Mouse (Mus musculus) T-cell, adult 2 months (primary cell): ENCODE results near the gene Fam174b.

ENCODE experiments used
- DNase-seq: peaks from one replicate; pipeline ENCODE4 v3.0.0; 2022; ENCODE audit warnings: low spot score

The Fam174b gene

DNA sequence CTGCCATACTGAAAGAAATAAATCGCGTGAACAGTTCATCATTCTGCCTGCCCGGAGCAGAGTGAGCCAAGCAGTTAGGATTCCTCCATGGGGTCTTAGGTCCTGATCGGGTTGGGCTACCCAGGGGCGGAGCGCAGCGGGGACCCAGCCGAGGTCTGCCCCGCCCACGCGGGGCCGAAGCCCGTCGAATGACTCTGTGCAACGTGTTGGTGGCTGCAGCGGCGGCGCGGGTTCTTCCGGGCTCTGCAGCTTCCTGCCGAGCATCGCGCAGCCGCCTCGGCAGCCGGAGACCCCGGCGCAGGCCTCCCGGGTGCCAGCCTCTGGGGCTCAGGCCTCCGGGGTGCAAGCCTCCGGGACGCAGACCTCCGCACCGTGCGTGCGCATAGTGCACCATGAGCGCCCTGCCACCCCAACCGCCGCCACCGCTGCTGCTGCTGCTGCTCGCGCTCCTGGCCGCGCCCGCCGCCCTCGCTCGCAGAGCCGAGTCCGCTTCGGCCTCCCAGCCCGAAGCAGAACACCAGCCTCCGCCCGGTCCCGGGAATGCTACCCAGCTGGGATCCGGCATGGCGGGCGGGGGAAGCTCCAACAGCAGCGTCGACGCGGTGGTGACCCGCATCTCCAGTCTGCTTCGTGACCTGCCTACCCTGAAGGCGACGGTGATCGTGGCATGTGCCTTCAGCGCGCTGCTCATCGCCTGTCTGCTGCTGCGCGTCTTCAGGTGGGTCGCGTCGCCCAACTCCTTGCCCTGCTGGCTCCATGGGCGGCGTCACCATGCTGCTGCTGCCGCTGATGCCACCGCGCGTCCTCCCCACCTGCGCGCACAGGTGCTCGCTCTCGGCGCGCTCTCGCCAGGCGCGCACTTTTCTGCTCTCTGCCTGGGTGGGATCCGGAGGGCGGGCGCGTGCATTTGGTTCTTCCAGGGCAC is at the start of gene Fam174b:
Gene Fam174b, plus strand, starts transcription at position 192 of the 925 bp plus-strand sequence.
- peak; percentile 52 for DNase-seq

DNA sequence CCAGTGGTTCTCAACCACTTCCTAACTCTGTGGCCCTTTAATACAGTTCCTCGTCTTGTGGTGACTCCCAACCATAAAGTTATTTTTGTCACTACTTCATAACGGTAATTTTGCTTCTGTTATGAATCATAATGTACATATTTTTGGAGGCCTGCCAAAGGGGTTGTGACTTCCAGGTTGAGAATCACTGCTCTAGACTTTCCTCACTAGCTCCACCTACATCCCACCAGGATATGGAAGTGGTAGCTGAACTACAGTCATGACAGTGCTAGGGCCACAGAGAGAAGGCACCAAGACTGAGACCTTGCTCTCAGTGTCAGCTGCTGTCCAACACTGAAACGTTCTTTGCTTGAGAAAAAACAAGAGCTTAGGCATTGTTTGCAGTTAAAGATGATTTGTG is 43.0 kb upstream of the Fam174b start:
- no peak for DNase-seq

- peak; percentile 33 for DNase-seq
These were observed 35.8 kb upstream of the Fam174b start for GRCm38 (mm10) chr7:73704305-73704704.

- DNase-seq = no peak
These were observed 26.6 kb upstream of the Fam174b start for GRCm38 (mm10) chr7:73713506-73713905.

GRCm38 (mm10) chr7:73715928-73716749 is 24.0 kb upstream of the Fam174b start:
- no peak for DNase-seq

DNA sequence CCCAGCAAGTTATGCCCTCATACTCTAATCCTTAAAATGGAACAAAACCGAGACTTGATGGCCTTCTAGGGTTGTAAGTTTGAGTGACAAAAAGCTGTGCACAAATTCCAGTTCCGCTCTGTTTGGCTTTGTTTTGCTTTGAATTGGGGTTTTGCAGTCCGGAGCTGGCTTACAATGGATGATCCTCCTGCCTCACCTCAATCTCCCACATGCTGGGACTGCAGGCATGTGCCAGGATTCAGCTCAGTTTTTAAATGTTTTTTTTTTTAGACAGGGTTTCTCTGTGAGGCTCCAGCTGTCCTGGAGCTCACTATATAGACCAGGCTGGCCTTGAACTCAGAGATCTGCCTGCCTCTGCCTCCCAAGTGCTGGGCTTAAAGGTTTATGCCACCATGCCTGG is 23.3 kb upstream of the Fam174b start:
- DNase-seq = no peak

DNA sequence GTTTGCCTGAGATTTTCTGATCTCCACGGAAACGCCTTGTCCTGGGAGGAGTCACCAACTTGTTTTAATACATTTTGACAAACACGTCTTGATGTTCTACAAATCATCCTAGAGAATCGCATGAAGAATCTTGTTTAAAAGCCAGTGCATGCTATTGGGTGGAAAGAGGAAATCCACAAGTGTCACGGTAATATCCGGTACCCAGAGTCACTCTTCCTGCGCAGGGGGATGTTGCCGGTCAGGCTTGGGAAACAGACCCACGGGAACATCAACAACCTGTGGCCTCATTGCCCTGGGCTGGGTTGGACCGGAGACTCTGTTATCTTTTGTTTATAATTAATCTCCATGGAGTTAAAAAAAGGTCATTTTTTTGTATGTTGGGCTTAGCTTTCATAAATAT is 22.1 kb upstream of the Fam174b start:
- no peak for DNase-seq

GRCm38 (mm10) chr7:73718497-73719007 is 21.6 kb upstream of the Fam174b start:
- DNase-seq = no peak

DNA sequence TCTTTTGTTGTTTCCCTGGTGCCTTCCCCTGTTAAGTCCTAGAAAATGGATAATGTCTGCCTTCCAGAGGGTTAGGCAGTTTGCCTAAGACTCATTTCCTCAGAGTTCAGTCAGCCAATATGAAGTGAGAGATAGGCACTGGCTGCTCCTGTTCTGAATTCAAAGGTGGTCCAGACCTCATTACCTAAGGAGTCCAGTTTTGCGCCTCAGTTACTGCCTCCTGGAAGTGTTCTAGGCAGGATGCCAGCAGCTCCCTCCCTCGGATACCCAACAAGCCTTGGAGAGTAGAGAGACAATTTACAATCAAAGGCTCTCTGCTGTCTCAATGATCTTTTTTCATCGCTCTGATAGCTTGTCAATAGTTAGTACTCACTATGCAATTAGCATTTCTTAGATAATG is 19.1 kb upstream of the Fam174b start:
- no peak for DNase-seq

GRCm38 (mm10) chr7:73721764-73722163 is 18.3 kb upstream of the Fam174b start:
- no peak for DNase-seq

- DNase-seq = no peak
These were observed 10.2 kb upstream of the Fam174b start for GRCm38 (mm10) chr7:73729913-73730312.

- DNase-seq = no peak
These were observed 9.6 kb upstream of the Fam174b start for GRCm38 (mm10) chr7:73730430-73731022.

- no peak for DNase-seq
These were observed 4.1 kb upstream of the Fam174b start for GRCm38 (mm10) chr7:73736046-73736445.

DNA sequence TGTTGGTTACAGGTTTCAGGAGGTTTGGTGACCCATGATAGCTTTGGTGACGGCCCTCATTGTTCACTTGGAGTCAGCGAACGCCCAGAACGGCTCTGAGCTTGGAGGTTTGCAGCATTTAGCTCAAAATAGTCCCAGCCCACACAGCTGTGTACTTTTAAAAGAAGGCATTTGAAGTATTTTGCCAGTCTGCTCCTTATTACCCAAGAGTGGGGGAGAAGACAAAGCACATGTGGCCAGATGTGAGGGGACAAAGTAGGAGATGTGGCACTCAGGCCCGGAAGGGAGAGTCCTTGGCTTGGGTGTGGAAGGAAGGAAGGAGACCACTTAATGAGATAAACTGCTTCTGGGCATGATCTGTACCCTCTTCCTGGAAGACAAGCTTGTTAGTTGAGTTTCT is 1.3 kb downstream of the Fam174b start:
- DNase-seq = no peak

DNA sequence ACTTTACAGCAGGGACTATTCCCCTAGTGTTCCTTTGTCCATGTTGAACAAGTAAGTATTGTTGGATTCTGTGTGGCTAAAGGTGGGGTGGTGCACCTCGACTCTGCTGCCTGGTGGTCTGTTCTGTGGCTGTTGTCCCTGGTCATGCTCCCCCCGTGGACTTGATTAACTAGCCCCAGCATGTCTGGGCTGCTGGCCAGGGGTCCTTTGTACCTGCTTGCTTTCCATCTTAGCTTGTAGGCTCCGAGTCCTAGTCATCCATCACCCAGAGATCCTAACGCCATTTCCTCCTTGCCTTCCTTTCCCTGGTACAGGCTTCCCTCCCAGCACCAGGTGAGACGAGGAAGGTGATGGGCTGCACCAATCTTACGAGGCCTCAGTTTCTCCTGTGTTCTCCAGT is 1.7 kb downstream of the Fam174b start:
- no peak for DNase-seq

DNA sequence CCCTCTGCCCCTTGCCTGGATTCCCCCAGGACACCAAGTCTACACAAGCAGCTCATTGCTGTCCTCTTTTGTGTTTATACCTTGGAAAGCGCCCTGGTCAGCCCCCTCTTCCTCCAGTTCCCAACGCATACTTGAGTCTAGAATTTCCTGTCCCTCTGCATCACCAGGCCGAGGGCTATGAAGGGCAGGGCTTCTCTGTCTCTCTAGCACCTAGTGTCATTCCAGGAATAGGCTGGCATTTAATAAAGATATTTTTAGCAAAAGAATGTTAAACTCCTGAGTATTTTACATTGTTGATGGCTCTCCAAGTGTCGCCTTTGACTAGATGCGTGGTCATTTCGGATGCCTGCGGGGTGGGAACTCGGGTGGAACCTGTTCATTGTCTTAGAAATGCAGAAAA is 3.0 kb downstream of the Fam174b start:
- DNase-seq = no peak

GRCm38 (mm10) chr7:73743831-73744370 is 3.8 kb downstream of the Fam174b start:
- no peak for DNase-seq

DNA sequence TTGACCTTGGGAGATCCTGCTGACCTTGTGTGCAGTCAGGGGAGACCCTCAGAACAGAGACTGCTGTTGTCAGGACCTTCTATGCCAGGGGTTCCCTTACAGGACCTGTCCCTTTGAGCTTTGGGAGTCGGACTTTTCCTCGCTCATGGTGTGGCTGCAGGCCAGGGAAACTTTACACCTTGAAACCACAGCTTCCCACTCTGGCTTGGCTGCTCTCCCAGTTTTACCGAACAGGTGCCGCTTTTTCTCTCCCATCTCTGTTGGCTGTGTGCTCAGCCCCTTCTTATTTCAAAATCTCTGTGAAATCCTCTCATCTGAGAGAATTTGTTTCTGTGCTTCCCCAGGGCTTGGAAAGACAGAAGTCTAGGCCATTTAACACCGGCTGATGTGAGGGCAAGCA is 5.8 kb downstream of the Fam174b start:
- no peak for DNase-seq

- DNase-seq = no peak
These were observed 6.7 kb downstream of the Fam174b start for GRCm38 (mm10) chr7:73746836-73747235.

DNA sequence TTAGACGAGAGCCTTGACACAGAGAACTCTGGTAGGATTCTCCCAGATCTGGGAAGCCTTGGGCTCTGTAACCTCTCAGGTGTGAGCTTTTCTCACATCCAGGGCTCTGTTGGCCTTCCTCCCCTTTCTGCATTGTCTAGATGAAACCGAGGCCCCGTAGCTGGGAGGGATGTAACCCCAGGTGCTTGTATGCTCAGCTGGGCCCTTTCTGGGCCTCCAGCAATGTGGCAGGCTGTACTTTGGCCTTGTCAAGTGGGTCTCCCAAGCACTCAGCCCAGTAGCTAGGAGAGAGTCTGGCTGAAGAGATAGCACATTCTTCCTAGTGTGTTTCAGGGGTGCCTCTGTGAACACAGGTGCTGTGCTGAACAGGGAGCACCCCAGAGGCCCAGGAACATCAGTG is 7.4 kb downstream of the Fam174b start:
- DNase-seq = no peak

- no peak for DNase-seq
These were observed 8.5 kb downstream of the Fam174b start for GRCm38 (mm10) chr7:73748437-73749108.

DNA sequence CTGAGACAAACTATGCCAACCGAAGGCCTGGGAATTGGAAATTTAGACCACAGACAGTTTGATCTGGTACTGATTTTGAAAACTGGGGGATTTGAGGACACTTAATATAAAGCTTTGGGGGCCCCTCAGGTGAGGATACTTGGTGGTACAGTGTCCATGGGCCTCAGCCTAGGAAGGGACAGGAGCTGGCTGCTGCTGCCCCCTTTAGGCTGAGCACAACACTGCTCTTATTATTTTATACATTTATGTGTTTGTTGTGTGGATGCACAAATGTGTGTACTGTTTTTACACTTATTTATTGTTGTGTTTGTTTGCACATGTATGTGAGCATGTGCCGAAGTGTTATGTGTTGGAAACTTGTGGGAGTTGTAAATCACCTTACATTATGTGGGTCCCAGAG is 9.2 kb downstream of the Fam174b start:
- DNase-seq = no peak
